Mouse (Mus musculus): Measurements from ENCODE around the gene Mymx.

- TF ChIP-seq CTCF (IDR thresholded peaks at IDR 0.05; ENCODE audit: borderline replicate concordance, control insufficient read depth, extremely low read depth, insufficient read depth, low read length, poor library complexity): no peak
- peak; percentile 99 for TF ChIP-seq POLR2A (IDR thresholded peaks at IDR 0.05; ENCODE audit: control insufficient read depth, extremely low read depth, insufficient read depth, low read length, poor library complexity)
These were observed 28.7 kb downstream of the Mymx start, which contains the start of gene Hsp90ab1 for GRCm38 (mm10) chr17:45573087-45573779.
